Mouse (Mus musculus): ENCODE results near the gene Kcnn1.

GRCm38 (mm10) chr8:70903582-70903981 lies 40.5 kb upstream of the Kcnn1 start:
- TF ChIP-seq EP300 (IDR thresholded peaks at IDR 0.05; ENCODE audit: insufficient read depth, low read depth, low read length) (no peak), CTCF (IDR thresholded peaks at IDR 0.05; ENCODE audit: low read depth, low read length) (no peak)
